ENCODE assay signal across 27 mouse cellular contexts in the genomic region with DNA sequence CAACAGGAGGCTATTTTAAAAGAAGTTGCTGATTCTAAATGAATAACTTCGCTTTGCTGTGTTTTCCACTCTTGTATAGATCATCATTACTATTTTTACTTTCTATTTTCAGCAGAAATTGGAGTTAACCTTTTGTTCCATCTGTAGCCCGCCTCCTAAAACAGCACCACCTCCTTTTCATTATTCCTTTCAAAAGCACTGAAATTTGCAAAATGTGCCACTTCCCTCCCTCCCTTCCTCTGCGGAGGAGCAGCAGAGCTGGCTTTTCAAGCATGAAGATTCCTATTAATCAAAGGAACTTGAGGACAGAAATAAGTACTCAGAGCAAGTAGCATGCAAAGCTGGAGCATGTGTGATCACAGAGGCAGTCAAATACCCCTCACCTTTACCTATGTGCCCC.
DNase-seq lines count a peak whose midpoint lies in the region; ATAC-seq lines count a peak whose summit lies in the region.
"Had no signal": no experiment of that assay in that cellular context is flagged by ENCODE, and none has a peak within 500 bp of the region (broad histone marks: within the 10 kb centered on the region; RNA-seq: fewer than 3 reads in every experiment).

No protein-coding gene starts in this region.

- no peak overlapping the region for H3K27ac ChIP-seq in forebrain, embryonic 14.5 days (ENCODE audit: low read depth, low read length)
- H3K27ac ChIP-seq: embryonic facial prominence, embryonic 12.5 days; forebrain, embryonic 12.5 days; gastrocnemius, adult 2 months; heart, embryonic 10.5 days; hindbrain, embryonic 15.5 days; limb, embryonic 13.5 days; liver, embryonic 12.5 days; midbrain, embryonic 10.5 days; stomach, embryonic 15.5 days had no signal

- WGBS in forebrain, embryonic 14.5 days = 37% methylated on average over 3 of the region's 3 CpGs

- H3K9me3 ChIP-seq in forebrain, embryonic 14.5 days (replicated peaks; ENCODE audit: control insufficient read depth, low read length) = no peaks in the 10 kb centered on the region
- H3K9me3 ChIP-seq: embryonic facial prominence, embryonic 12.5 days; forebrain, embryonic 12.5 days; heart, embryonic 10.5 days; hindbrain, embryonic 15.5 days; limb, embryonic 13.5 days; liver, embryonic 12.5 days; midbrain, embryonic 10.5 days; stomach, embryonic 15.5 days had no signal

- no peaks in the 10 kb centered on the region for H3K36me3 ChIP-seq in forebrain, embryonic 14.5 days (ENCODE audit: control insufficient read depth, insufficient read depth, low read length)
- H3K36me3 ChIP-seq: embryonic facial prominence, embryonic 12.5 days; forebrain, embryonic 12.5 days; heart, embryonic 10.5 days; hindbrain, embryonic 15.5 days; limb, embryonic 13.5 days; liver, embryonic 12.5 days; midbrain, embryonic 10.5 days; stomach, embryonic 15.5 days had no signal

- no peaks in the 10 kb centered on the region for H3K27me3 ChIP-seq in forebrain, embryonic 14.5 days (replicated peaks; ENCODE audit: control insufficient read depth, insufficient read depth, low read length)
- H3K27me3 ChIP-seq: embryonic facial prominence, embryonic 12.5 days; forebrain, embryonic 12.5 days; hindbrain, embryonic 15.5 days; limb, embryonic 13.5 days; liver, embryonic 12.5 days; stomach, embryonic 15.5 days had no signal

- no peaks in the 10 kb centered on the region for H3K4me1 ChIP-seq in forebrain, embryonic 14.5 days (ENCODE audit: control insufficient read depth, insufficient read depth, low read length)
- H3K4me1 ChIP-seq: embryonic facial prominence, embryonic 12.5 days; forebrain, embryonic 12.5 days; heart, embryonic 10.5 days; hindbrain, embryonic 15.5 days; limb, embryonic 13.5 days; liver, embryonic 12.5 days; midbrain, embryonic 10.5 days; stomach, embryonic 15.5 days had no signal

- no peak for ATAC-seq in forebrain, embryonic 14.5 days
- ATAC-seq: liver, embryonic 12.5 days; midbrain, embryonic 16.5 days had no signal

- DNase-seq in left cerebral cortex, adult 11 months (ENCODE audit: low spot score) = peak; percentile 15
- no peak for DNase-seq in left cerebral cortex, postnatal 4 days
- DNase-seq in right cerebral cortex, postnatal 10 days (ENCODE audit: low spot score in 2 of 2) = peak; percentile 31
- DNase-seq in right cerebral cortex, postnatal 36 days (ENCODE audit: low spot score in 2 of 2) = no peak
- DNase-seq in layer of hippocampus, adult 8-10 months (ENCODE audit: low spot score in 2 of 2) = peak; percentile 4 to 21
- DNase-seq in forebrain, embryonic 14.5 days (ENCODE audit: low spot score) = no peak
- no peak for DNase-seq in adipocyte (ENCODE audit: low spot score)
- DNase-seq in gastrocnemius, postnatal 25 days = no peak
- DNase-seq: cerebellum, adult 18-20 months; cerebellum, postnatal 25 days; gastrocnemius, adult 2 months; kidney, adult 2 months; kidney, postnatal 10 days; lung, adult 18-20 months; lung, postnatal 10 days; thymus, adult 2 months; thymus, postnatal 4 days had no signal

- no peak overlapping the region for H3K4me2 ChIP-seq in forebrain, embryonic 14.5 days (ENCODE audit: low read length)
- H3K4me2 ChIP-seq: embryonic facial prominence, embryonic 12.5 days; forebrain, embryonic 12.5 days; hindbrain, embryonic 15.5 days; limb, embryonic 13.5 days; liver, embryonic 12.5 days; stomach, embryonic 15.5 days had no signal

- no peak overlapping the region for H3K4me3 ChIP-seq in forebrain, embryonic 14.5 days (ENCODE audit: low read depth, low read length)
- H3K4me3 ChIP-seq: embryonic facial prominence, embryonic 12.5 days; erythroblast, embryonic 14.5 days; forebrain, embryonic 12.5 days; gastrocnemius, adult 2 months; heart, embryonic 10.5 days; hindbrain, embryonic 15.5 days; limb, embryonic 13.5 days; liver, embryonic 12.5 days; midbrain, embryonic 10.5 days; stomach, embryonic 15.5 days had no signal

- intact Hi-C loops in left cerebral cortex, postnatal 4 days (cut with DNase I) = no loop called here

- H3K9ac ChIP-seq in forebrain, embryonic 14.5 days (ENCODE audit: low read length) = no peak overlapping the region
- H3K9ac ChIP-seq: embryonic facial prominence, embryonic 12.5 days; forebrain, embryonic 12.5 days; hindbrain, embryonic 15.5 days; limb, embryonic 13.5 days; liver, embryonic 12.5 days; stomach, embryonic 15.5 days had no signal

Comparison
In these comparisons a context has a peak if more than half of its experiments do, and no peak if none do; other contexts are left out.
1. DNase-seq: peak in left cerebral cortex, adult 11 months (single experiment), right cerebral cortex, postnatal 10 days (2 of 2) and layer of hippocampus, adult 8-10 months (2 of 2); none in left cerebral cortex, postnatal 4 days (single experiment), right cerebral cortex, postnatal 36 days (0 of 2), forebrain, embryonic 14.5 days (single experiment), adipocyte (single experiment) and gastrocnemius, postnatal 25 days (single experiment).